Mouse (Mus musculus) kidney, postnatal 36 days (tissue): Measurements from ENCODE around the gene Ankrd63.

ENCODE experiments used
- DNase-seq, 2 experiments: peaks; one replicate each; pipeline ENCODE4 v3.0.0; 2021 to 2022; ENCODE audit warnings: mixed read lengths in 2 of 2

The Ankrd63 gene

DNA sequence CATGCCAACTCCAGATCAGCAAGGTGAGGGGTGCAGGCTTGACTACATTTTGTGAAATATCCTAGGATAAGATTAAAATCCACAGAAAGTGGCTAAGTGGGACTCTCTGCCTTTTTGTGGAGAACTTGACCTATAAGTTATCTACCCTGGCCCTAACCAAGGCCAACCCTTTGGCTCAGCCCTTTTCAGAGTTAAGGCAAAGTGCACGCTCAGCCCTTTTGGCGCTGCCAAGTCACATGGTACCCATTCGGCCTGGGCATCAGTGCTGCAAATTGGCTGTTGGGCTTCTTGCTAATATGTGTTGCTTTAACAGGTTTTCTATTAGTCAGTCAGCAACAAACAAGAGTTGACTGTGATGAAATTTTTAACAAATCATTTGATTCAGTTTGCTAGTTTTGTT, 16.0 kb downstream of the Ankrd63 start:
- peak; percentile 66 for DNase-seq

DNA sequence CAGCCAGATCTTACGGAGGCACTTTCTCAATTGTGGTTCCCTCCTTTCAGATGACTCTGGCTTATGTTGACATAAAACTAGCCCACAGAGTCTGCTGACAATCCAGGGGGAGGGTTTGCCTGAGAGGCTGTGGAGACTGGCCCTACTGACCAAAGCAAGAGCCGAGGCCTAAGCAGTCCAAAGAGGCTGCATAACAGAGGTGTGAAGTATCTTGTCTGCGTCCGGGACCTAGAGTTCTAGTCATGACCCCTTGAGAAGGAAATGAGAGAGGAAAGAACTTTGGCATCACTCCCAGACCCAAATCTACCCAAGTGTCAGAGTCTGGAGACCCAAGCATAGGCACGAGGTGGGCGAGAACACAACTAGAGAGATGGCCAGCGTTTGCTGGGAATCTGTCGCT, 17.1 kb downstream of the Ankrd63 start:
- DNase-seq = no peak

DNA sequence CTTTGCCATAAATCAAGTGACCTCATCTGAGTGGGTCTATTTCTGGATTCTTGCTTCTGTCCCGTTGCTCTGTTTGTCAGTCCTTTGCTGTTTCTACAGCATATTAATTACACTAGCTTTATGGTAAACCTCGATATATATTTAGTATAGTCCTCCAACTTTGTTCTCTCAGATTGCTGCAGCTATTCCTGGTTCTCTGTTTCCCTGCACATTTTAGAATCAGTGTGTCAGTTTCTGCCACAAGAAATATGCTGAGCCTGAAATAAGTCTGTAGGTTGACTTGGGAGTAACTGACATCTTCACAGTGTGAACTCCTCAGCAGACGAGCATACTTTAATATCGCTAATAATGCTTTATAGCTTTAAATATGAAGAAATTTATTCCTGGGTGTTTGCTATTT, 18.7 kb downstream of the Ankrd63 start:
- no peak for DNase-seq

DNA sequence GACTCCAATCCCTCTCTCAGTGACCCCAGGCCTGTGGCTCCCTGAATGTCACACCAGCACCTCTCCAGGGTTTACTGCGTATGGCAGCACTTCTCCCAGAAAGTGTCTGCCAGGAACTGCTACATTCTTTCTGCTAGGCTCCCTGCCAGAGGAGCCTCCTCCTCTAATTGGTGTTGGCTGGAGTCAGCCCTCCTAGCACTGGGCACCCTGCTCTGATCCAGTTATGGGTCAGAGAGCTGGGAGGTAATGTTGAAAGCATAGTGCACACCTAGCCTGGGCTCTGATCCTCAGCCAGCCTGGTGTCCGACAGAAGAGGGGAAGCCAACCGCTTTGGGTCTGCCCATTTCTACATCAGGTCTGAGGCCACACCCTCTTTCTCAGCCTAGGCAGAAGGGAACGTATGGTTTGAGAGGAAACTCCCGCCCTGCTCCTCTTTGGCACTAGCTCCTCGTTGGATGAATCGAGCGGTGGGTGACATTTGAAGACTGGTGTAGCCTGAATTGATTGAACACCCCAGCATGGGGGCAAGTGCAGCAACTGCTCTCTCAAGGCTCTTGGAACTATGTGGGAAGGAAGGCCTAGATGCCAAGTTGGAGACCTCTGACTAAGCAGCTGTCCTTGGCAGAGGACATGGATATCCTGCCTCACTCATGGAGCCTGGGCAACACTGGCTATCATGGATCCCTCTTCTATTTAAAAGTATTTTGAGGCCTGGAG, 21.1 kb downstream of the Ankrd63 start:
- peak; percentile 64 to 70 for DNase-seq

DNA sequence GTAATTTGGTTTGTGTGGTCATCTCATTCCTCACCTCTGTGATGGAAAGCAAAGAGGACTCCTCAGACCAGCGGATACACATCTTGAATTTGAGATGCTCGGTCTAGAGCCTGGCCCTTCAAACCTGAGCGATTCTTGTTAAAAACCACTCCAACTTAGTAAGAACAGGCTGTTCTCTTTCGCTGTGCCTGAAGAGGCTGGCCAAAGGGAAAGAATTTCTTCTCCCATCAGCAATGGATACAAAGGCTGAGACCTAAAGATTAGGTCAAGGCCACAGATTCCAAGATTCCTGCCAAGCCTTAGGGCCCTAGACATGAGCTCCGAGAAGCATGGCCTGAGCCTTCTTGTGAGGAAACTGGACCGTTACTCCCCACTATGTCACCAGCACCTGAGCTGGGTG, 22.8 kb downstream of the Ankrd63 start:
- no peak for DNase-seq

DNA sequence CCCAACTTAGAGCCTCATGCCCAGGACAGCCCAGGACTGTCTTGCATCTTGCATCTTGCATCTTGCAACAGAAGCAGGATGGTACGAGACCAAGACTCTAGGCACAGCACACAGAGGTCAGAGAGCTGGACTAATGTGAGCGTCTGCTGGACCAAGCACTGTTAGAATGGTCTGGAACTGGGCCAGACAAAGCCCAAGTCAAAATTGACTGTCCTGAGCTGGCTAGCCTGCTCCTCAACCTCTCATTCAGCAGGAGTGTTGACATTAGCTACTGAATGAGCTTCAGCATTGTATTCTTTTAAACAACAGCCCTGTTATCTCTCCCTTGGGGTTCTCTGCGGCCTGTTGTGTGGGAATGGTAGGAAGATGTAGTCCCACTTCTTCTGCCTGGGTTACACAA, 24.2 kb downstream of the Ankrd63 start:
- no peak for DNase-seq

DNA sequence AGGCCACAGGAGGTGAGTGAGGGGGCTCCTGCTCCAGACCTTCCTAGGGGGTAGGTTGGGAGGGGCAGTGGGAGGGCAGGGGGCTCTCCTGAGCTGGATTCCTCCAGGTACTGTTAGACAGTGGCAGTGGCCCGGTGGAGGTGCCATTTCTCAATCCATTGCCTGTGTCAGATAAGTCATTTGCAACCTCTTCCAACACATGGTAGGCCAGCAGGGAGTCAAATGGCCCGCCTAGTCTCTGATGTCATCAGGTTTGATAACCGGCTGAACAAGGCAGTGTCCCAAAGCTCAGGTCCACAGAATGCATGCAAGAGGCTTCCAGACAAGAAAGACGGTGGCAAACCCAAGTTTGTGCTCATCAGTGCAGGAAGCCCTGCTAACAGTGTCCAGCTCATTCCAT, 25.9 kb downstream of the Ankrd63 start:
- DNase-seq = peak in 1 of 2 experiments; percentile 41

DNA sequence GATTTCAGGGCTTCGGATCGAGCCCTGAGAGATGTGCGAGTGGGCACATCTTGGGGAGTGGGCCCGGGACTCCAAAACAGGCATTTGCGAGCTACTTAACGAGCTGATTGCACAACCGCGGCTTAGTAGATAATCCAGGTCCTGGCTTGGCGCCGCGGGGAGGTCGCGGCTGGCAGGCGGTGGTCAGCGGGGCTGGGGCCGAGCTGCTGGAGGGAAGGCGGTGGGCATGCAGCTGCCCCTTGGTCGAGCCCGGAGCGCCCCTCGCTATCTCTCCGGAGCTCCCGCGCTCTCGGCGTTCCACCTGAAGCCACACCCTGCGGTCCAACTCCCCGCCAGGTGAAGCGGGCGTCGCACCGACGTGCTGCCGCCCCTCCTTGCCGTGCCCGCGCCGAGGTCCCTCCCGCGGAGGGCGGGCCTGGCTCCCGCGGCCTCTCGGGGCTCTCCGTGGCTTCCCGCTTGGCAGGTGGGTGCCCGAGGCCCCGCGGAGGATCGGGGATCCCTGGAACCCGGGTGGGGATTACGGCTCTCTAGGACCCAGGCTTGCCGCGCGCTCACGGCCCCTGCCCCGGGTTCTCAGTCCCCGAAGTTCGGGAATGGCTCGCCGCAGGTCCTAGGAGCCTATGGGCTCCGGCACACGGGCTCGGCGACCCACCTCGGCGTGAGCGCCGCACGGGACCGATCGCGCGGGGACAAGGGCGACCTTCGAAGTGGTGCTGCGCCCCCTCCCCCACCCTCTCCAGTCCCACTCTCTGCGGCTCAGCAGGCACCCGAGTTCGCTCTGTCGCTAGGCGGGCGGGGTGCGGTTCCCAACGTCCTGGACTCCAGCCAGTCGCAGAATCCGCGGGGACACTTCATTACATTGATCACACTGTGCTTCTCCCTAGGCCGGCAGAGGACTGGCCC, 26.7 kb downstream of the Ankrd63 start:
- DNase-seq = peak in 1 of 2 experiments; percentile 62

DNA sequence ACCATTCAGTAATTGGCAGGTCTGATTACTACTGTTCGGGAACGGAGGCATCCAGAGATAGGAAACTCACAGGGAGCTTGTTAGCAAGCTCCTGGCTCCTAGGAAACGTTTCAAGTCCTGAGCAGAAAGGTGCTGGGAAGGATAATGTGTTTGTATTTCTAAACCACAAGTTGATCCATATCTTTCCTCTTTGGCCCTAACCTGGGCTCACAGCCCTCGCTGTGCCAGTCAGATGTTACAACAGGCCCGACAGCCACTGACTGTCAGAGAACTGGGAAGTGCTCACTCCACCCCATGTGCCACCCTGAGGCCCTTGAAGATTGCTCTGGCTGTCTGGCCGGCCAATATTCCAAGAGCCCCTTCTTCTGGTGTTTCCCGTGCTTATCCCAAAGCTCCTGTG, 29.3 kb downstream of the Ankrd63 start:
- no peak for DNase-seq

DNA sequence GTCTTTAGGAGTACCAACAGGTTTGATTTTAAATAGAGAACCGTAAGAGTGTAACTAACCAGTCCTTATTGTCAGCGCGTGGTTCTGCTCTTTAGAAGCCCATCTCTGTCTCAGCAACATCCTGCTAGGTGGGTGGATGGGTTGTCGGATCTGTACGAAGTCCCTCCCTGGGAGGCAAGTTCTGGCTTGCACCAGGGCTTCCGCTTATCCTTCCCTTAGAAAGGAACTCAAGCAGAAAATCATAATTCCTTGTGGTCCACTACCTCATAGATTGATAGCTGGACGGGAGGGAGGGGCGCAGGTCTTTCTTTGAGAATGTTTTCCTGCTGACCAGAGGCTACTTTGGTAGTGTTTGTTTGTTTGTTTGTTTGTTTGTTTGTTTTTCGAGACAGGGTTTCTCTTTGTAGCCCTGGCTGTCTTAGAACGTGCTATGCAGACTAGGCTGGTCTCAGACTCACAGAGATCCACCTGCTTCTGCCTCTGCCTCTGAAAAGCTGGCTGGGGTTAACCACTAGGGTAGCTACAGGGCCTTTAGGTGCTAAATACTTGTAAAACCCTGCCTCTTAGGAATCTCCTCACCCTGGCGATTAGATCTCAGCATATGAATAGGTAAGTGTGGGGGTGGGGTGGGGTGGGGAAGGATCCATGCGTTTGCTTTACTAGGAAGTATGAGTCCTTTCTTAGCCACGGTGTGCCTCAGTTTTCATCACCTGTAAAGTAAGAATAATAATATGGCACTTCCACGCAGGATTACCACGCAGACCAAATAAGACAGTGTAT, 29.9 kb downstream of the Ankrd63 start:
- no peak for DNase-seq

DNA sequence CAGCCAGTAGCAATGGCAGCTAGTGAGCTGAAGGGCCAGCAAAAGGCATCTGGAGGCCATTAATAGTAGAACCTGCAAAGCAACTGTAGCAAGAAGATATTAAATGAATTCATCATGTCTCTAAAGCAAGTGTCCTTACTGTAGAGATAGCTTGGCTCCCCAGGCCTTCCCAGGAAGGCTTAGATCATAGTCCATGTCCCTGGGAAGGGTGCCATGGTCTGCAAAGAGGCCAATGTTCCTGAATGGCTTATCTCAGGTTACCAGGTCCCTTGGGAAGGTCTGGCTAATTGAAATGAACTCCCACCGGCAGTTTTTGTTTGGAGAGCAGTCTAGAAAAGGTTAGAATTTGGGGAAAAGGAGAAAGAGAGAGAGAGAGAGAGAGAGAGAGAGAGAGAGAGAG, 32.0 kb downstream of the Ankrd63 start:
- peak in 1 of 2 experiments; percentile 66 for DNase-seq

DNA sequence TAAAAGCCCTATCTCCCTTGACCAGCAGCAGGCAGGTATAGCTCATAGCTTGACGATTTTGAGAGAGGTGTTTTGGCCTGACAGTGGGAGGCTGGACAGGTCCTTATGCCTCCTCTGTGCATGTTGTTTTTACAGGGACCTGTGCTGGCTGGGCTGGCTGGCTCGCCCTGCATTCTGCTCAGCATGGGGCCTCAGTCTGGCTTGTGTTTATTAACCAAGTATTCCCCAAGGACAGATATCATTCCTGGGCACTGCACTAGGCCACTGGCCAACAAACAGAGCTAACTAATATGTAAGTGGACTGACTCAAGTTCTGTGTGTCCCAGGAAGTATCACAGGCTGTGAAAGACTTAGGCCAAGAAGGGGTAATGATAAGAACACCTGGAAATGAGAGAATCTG, 34.0 kb downstream of the Ankrd63 start:
- peak; percentile 72 to 86 for DNase-seq

DNA sequence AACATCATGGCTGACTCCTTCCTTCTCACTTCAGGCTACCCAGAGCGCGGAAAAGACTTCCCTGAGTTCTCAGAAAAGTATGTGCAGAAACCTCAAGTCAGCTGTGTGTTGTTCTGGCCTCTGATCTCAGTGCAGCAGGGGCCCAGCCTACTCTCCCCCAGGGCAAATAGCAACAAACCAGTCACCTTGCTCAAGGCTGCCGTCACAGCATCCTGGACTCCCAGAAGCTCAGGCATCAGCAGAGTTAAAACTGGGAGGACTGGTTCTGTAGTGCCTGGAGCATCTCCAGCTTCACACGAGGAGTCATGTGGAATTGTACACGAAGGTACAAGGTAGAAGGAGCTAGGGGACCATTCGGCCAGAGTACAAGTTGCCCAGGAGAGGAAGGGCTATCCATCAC, 34.5 kb downstream of the Ankrd63 start:
- DNase-seq = peak; percentile 68 to 83

DNA sequence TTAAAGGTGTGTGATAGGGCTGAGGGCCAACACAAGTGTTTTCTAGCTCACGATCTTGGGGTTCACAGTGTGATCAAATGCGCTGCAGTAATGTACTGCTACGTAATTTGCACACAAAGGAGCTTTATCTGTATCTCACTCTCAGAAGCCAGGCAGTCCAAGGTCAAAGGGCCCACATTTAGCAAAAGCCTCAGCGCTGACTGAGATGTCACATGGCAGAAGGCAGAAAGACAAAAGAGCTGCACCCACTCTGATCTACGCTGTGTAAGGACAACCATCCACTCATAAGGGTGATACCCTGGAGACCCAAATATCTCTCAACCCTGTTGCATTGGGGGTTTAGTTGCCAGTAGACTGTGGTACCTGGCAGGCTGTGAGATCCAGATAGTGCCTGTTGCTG, 36.6 kb downstream of the Ankrd63 start:
- no peak for DNase-seq

DNA sequence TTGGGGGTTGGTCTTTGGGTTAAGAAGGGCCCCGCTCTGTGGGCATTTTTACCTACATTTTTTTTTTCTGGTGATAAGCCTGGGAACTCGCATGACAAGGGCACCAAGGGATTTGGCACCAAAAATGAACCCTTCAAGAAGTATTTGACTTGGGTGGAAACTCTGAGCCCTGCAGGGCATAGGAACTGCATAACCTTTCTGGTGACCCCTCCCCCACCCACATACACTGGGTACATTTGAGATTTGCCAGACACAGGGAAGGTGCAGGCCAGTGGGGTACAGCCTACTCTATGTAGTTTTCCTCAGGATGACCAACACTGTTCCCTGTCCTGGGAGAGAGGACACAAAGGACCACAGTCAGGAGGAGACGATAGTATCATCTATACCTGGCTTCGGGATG, 38.1 kb downstream of the Ankrd63 start:
- DNase-seq = peak; percentile 46 to 58

DNA sequence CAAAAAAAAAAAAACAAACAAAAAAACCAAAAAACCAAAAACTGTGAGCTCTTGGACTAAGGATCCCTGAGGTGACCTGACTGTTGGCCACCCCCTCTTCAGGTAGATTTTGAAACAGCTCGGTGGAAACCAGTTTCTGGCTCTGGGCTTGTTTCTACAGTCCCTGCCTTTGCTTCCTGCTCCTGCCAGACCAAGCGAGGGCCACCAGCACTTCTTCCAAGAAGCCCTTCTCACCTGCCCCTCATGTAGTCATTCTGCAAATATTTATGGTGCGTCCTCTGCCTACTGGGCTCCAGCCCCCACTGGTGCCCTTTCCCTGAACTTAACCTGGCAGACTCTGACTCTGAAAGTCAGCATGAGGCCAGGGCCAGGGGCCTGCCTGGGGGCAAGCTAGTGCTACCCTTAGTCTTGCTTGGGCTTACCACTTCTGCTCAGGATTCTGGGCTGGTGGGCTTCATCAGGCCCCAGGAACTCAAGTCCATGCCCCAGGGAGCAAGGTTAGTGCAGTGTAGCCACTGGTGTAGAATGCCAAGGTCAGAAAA, 38.7 kb downstream of the Ankrd63 start:
- DNase-seq = peak; percentile 27 to 31

DNA sequence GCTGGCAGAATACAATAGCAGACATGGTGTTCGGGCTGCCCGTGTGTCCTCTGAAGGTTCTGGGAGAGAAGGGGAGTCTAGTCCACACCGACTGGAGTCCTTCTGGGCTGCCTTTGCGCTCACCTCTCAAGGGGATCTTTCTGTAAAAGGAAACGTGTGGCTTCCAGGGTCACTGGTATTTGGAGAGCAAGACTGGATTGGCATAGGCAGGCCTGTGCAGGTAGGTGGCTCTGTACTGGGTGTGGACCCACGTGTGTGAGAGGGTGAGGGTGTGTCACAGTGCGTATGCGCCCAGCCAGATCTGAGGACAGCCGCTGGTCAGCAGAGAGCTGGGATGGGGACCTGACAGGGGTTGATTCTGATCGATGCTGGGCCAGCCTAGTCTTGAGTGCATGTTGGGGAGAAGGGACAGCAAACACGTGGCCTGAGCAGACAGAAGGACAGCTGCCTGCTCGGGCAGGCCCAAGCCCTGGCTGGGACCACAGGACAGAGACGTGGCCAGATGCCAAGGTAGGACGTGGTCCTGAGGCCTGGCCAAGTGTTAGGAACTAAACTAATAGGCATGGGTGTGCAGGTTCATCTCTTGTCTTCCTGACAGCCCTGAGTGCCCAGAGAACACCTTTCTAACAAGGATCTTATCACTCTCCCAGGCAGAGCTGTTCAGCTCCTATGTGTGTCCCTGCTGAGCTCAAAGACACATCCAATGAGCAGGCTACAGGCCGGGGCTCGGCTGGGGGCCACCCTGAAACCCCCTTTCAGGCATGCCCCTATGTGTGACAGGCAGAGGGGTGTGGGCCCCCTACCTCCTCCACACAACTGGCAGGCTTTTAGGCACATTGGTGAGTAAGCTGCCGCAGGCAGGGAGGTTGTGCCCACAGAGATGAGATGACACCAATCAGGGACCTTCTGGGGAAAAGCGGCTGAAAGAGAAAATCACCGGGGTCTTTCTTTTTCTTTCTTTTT, 39.7 kb downstream of the Ankrd63 start:
- DNase-seq = peak in 1 of 2 experiments; percentile 30

DNA sequence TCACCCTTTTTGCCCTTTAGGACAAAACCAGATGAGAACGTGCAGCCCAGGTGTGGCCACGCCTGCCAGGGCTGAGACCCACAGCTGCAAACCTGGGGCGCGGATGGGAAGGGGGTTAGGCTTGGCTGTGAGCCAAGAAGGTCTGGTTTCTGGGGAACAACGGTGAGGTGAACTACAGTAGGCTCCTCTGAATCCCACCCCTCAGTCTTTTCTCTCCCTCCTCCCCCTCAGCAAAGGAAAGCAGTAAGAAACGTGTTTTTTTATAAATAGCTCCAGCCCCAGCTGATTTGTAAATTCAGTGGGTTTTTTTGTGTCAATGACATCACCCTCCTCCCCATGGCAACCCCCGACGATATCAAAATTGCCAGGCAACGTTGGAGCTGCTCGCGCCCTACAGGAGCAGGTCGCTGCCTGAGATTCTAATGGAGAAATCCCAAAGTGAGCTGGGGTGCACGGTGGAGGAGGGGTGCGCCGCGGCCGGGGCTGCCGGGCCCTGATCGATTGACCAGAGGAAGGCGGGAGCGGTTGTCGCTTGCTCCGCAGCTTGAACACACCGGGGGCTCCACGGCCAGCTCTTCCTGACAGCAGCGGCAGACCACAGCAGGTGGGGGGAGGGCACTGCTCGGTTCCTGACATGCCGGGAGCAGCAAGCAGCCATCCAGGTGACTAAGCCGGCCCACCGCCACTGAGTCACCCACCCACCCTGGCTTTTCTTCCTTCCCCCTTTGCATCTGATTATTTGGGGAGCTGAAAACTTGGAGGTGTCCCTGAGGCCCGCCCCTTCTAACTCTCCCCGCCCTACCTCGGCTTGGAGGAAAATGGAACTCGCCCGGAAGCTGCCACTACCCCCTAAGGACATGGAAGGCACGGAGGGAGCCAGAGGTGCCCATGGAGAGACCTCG, 40.6 kb downstream of the Ankrd63 start, which contains the start of gene Pak6:
Pak6 (plus strand) TSS at position 402 of the 902 bp plus-strand sequence.
- DNase-seq = peak in 1 of 2 experiments; percentile 35

DNA sequence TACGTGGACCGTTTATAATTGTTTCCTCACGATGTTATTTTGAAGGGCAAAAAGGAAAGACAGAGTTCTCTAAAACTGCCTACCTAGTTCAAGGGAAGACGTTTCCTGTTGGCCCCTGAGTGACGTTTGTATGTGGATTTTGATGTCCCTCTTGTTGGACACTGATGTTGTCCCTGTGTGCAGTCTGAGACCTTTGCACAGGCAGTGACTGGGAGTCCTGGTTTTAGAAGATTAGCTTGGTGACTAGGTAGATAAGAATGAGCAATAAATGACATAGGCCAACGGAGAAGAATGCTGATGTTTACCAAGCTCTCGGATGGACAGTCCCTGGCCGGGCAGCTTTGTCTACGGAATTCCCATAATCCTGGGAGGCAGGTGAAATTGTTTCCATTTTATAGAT, 41.9 kb downstream of the Ankrd63 start:
- no peak for DNase-seq

DNA sequence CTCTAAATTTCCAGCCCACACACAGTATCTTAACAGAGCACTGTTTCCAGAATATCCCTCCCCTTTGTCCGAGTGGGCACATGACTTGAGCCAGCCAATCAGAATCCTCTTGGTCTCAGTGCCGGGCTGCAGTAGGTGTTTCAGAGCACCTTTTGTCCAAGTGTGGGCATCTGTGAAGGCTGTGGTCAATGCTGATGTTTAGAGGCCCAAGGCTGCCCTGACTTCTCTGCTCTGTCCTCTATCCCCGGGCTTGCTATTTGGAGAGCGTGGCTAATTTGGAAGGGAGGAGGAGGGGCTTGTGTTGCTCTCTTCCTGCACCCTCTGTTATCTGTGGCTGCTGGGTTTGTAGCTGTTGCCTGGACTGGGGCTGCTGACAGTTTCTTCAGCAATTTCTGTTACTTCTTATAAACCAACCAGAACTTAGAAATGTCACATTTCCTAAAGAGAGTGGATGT, 43.7 kb downstream of the Ankrd63 start:
- peak; percentile 37 to 59 for DNase-seq
